Mouse (Mus musculus): ENCODE measurements around the gene Smarcc2. TPM values are rescaled to one million over a fixed set of nuclear protein-coding genes. Genes with fewer than 3 reads are reported as not detected.
A peak's percentile ranks its signal among the peaks of the same experiment; 100 is the strongest.
"Not testable (repeated sequence)": the region's sequence is repeated elsewhere in the genome, so short reads cannot be mapped to it uniquely, and the experiment has no call there.

The Smarcc2 gene
- polyA plus RNA-seq, 1 experiment from 2014 or later: 124 TPM

GRCm38 (mm10) chr10:128488776-128489175 lies 29.7 kb downstream of the Smarcc2 start:
- peaks cover 31% of the 10 kb centered on the region for H3K36me3 ChIP-seq (ENCODE audit: control insufficient read depth, insufficient read depth, low read length)
- no peaks in the 10 kb centered on the region for H3K27me3 ChIP-seq (ENCODE audit: control insufficient read depth, insufficient read depth, low read length)
- no peak overlapping the region for H3K4me3 ChIP-seq (ENCODE audit: low read depth, low read length)
- no peak overlapping the region for H3K27ac ChIP-seq (ENCODE audit: low read depth, low read length)
- H3K9ac ChIP-seq (ENCODE audit: low read length): no peak overlapping the region
- WGBS: 80% methylated on average over 4 of the region's 4 CpGs
- H3K9me3 ChIP-seq (ENCODE audit: control insufficient read depth, low read length): no peaks in the 10 kb centered on the region
- DNase-seq (ENCODE audit: low spot score) (no peak), ATAC-seq (ENCODE audit: insufficient read depth, low FRiP score, low TSS enrichment) (no peak)
- peaks cover 10% of the 10 kb centered on the region; the same call in 1 of the 2 replicates for H3K4me1 ChIP-seq (ENCODE audit: control insufficient read depth, insufficient read depth, low read length)
- H3K4me2 ChIP-seq (ENCODE audit: low read depth): no peak overlapping the region

DNA sequence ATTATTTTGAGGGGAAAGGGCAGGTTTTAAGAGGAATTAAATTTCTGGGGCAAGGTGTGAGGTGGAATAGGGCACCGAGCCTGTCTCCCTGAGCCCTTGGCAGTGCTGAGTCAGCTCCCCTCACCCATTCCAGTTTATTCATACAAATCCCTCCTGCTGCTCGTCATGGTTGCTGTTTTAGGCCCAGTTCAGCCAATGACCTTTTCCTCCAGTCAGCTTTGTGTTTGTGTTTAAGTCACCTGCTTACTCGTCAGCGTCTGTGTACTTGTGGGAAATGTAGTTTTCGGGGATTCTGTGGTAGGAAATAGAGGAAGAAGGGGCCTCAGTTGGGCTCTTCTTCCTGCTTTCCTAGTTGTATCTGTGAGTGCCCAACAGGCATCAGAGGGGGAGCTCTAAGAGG lies 30.3 kb downstream of the Smarcc2 start:
- Histone ChIP-seq H3K27me3 (ENCODE audit: control insufficient read depth, insufficient read depth, low read length) (no peaks in the 10 kb centered on the region), H3K4me3 (ENCODE audit: low read depth, low read length) (no peak overlapping the region), H3K9me3 (ENCODE audit: control insufficient read depth, low read length) (no peaks in the 10 kb centered on the region), H3K27ac (ENCODE audit: low read depth, low read length) (no peak overlapping the region), H3K4me2 (ENCODE audit: low read depth) (no peak overlapping the region), H3K9ac (ENCODE audit: low read length) (no peak overlapping the region), H3K36me3 (ENCODE audit: control insufficient read depth, insufficient read depth, low read length) (peaks cover 30% of the 10 kb centered on the region), H3K4me1 (ENCODE audit: control insufficient read depth, insufficient read depth, low read length) (peaks cover 10% of the 10 kb centered on the region; the same call in 1 of the 2 replicates)
- no peak for ATAC-seq (ENCODE audit: insufficient read depth, low FRiP score, low TSS enrichment)
- DNase-seq (ENCODE audit: low spot score): no peak
- 77% methylated on average over 5 of the region's 5 CpGs for WGBS

DNA sequence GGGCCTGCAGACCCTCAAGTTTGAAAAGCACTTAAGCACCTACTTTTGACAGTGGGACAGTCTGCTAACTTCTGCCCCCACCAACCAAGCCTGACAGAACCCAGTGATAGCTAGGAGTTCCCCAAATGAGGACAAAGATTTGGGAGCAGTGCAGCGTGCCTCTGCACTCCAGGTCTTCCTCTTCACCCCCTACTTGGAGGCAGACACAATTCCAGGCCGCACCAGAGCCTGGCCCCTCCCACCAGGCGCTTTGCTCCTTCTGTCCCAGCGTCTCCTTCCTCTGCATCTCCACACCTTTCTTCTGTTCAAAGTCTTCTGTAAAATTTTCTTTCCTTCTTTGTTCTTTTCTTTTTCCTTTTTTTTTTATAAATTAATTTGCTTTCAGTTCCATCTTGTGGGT lies 30.7 kb downstream of the Smarcc2 start:
- ATAC-seq (ENCODE audit: insufficient read depth, low FRiP score, low TSS enrichment): no peak
- Histone ChIP-seq H3K36me3 (ENCODE audit: control insufficient read depth, insufficient read depth, low read length) (peaks cover 30% of the 10 kb centered on the region), H3K4me2 (ENCODE audit: low read depth) (no peak overlapping the region), H3K4me3 (ENCODE audit: low read depth, low read length) (no peak overlapping the region), H3K9ac (ENCODE audit: low read length) (no peak overlapping the region), H3K27ac (ENCODE audit: low read depth, low read length) (no peak overlapping the region), H3K9me3 (ENCODE audit: control insufficient read depth, low read length) (no peaks in the 10 kb centered on the region), H3K27me3 (ENCODE audit: control insufficient read depth, insufficient read depth, low read length) (no peaks in the 10 kb centered on the region), H3K4me1 (ENCODE audit: control insufficient read depth, insufficient read depth, low read length) (peaks cover 14% of the 10 kb centered on the region; the same call in 1 of the 2 replicates)
- 59% methylated on average over 4 of the region's 4 CpGs for WGBS
- no peak for DNase-seq (ENCODE audit: low spot score)

DNA sequence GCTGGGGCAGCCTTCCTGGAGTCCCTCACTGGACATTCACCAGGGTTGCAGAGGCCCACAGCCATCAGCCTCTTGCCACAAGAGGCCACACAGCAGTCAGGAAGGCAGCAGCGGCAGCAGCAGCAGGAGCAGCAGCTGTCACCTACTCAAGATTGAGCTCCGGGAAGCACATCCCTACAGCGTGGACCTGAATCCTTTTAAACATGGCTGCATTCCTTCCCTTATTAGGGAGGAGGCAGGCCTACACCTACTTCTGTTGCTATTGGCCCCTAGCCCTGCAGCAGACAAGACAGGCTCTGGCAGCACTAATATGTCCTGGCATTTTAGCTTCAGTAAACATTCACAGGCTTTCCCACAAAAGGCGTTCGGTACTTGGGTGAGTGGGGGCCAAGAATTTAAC lies 31.2 kb downstream of the Smarcc2 start:
- DNase-seq (ENCODE audit: low spot score) (no peak), ATAC-seq (ENCODE audit: insufficient read depth, low FRiP score, low TSS enrichment) (no peak)
- Histone ChIP-seq H3K4me3 (ENCODE audit: low read depth, low read length) (no peak overlapping the region), H3K36me3 (ENCODE audit: control insufficient read depth, insufficient read depth, low read length) (peaks cover 30% of the 10 kb centered on the region), H3K27ac (ENCODE audit: low read depth, low read length) (no peak overlapping the region), H3K9me3 (ENCODE audit: control insufficient read depth, low read length) (no peaks in the 10 kb centered on the region), H3K27me3 (ENCODE audit: control insufficient read depth, insufficient read depth, low read length) (no peaks in the 10 kb centered on the region), H3K4me2 (ENCODE audit: low read depth) (no peak overlapping the region), H3K4me1 (ENCODE audit: control insufficient read depth, insufficient read depth, low read length) (peaks cover 14% of the 10 kb centered on the region; the same call in 1 of the 2 replicates), H3K9ac (ENCODE audit: low read length) (no peak overlapping the region)
- 80% methylated on average over 5 of the region's 5 CpGs for WGBS

DNA sequence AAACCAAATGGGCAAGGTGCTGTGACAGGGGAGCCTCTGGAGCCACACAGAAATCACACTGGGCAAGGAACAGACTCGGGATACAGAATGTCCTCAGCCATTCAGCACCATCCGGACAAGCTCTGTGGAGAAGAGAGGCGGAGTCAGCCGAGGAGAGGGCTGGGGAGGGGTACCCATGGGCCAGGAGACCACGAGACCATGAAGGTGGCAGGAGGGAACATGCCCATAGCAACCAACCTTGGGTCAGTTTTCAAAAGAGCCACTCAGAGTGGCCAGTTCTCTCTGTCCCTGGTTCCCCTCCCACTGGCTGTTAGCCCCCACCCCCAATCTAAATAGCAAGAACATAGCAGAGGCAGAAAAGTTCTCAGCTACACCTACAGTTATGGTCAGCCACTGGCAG lies 31.9 kb downstream of the Smarcc2 start:
- Histone ChIP-seq H3K4me3 (ENCODE audit: low read depth, low read length) (no peak overlapping the region), H3K27ac (ENCODE audit: low read depth, low read length) (no peak overlapping the region), H3K27me3 (ENCODE audit: control insufficient read depth, insufficient read depth, low read length) (no peaks in the 10 kb centered on the region), H3K4me2 (ENCODE audit: low read depth) (no peak overlapping the region), H3K9me3 (ENCODE audit: control insufficient read depth, low read length) (no peaks in the 10 kb centered on the region), H3K9ac (ENCODE audit: low read length) (no peak overlapping the region), H3K36me3 (ENCODE audit: control insufficient read depth, insufficient read depth, low read length) (peaks cover 26% of the 10 kb centered on the region), H3K4me1 (ENCODE audit: control insufficient read depth, insufficient read depth, low read length) (peaks cover 14% of the 10 kb centered on the region; the same call in 1 of the 2 replicates)
- WGBS: 51% methylated on average over 5 of the region's 5 CpGs
- ATAC-seq (ENCODE audit: insufficient read depth, low FRiP score, low TSS enrichment): no peak
- no peak for DNase-seq (ENCODE audit: low spot score)

- Histone ChIP-seq H3K9me3 (ENCODE audit: control insufficient read depth, low read length) (no peaks in the 10 kb centered on the region), H3K4me3 (ENCODE audit: low read depth, low read length) (peak overlapping the region; percentile 88), H3K27me3 (ENCODE audit: control insufficient read depth, insufficient read depth, low read length) (no peaks in the 10 kb centered on the region), H3K4me2 (ENCODE audit: low read depth) (peak overlapping the region; percentile 83), H3K27ac (ENCODE audit: low read depth, low read length) (no peak overlapping the region), H3K9ac (ENCODE audit: low read length) (peak overlapping the region; percentile 10; the same call in 1 of the 2 replicates), H3K36me3 (ENCODE audit: control insufficient read depth, insufficient read depth, low read length) (peaks cover 24% of the 10 kb centered on the region), H3K4me1 (ENCODE audit: control insufficient read depth, insufficient read depth, low read length) (peaks cover 14% of the 10 kb centered on the region; the same call in 1 of the 2 replicates)
- 87% methylated on average over 6 of the region's 6 CpGs for WGBS
- ATAC-seq (ENCODE audit: insufficient read depth, low FRiP score, low TSS enrichment) (no peak), DNase-seq (ENCODE audit: low spot score) (no peak)
Measured at GRCm38 (mm10) chr10:128491495-128491894, 32.4 kb downstream of the Smarcc2 start.

DNA sequence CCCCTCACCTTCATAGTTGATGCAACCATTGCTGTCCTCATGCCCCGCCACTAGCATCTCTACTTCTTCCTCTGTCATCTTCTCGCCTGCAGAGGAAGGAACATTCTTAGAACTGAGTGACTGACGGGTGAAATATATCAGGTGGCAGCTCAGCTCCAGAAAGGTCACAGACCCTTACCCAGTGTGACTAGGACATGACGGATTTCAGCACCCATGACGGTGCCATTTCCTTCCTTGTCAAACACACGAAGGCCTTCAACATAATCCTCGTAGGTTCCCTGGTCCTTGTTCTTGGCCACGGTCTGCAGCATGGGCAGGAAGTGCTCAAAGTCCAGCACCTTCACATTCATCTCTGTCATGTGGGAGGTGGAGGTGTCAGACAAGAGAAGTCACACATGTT lies 33.0 kb downstream of the Smarcc2 start:
- 72% methylated on average over 6 of the region's 8 CpGs for WGBS
- H3K4me2 ChIP-seq (ENCODE audit: low read depth): peak overlapping the region; percentile 83
- DNase-seq (ENCODE audit: low spot score); H3K9ac ChIP-seq (ENCODE audit: low read length); H3K27me3 ChIP-seq (ENCODE audit: control insufficient read depth, insufficient read depth, low read length); ATAC-seq (ENCODE audit: insufficient read depth, low FRiP score, low TSS enrichment); H3K27ac ChIP-seq (ENCODE audit: low read depth, low read length); H3K9me3 ChIP-seq (ENCODE audit: control insufficient read depth, low read length): not testable (repeated sequence)
- peak overlapping the region; percentile 88 for H3K4me3 ChIP-seq (ENCODE audit: low read depth, low read length)
- peaks cover 22% of the 10 kb centered on the region for H3K36me3 ChIP-seq (ENCODE audit: control insufficient read depth, insufficient read depth, low read length)
- H3K4me1 ChIP-seq (ENCODE audit: control insufficient read depth, insufficient read depth, low read length): peaks cover 14% of the 10 kb centered on the region; the same call in 1 of the 2 replicates

GRCm38 (mm10) chr10:128492633-128493311 lies 33.7 kb downstream of the Smarcc2 start:
- H3K27ac ChIP-seq (ENCODE audit: low read depth, low read length): peak overlapping the region; percentile 82
- 36% methylated on average over 12 of the region's 12 CpGs for WGBS
- peaks cover 16% of the 10 kb centered on the region for H3K36me3 ChIP-seq (ENCODE audit: control insufficient read depth, insufficient read depth, low read length)
- H3K27me3 ChIP-seq (ENCODE audit: control insufficient read depth, insufficient read depth, low read length): no peaks in the 10 kb centered on the region
- H3K4me1 ChIP-seq (ENCODE audit: control insufficient read depth, insufficient read depth, low read length): peaks cover 14% of the 10 kb centered on the region; the same call in 1 of the 2 replicates
- peak; percentile 59 for DNase-seq (ENCODE audit: low spot score)
- peak overlapping the region; percentile 71 for H3K9ac ChIP-seq (ENCODE audit: low read length)
- peak; percentile 32; the same call in 1 of the 2 replicates for ATAC-seq (ENCODE audit: insufficient read depth, low FRiP score, low TSS enrichment)
- H3K9me3 ChIP-seq (ENCODE audit: control insufficient read depth, low read length): no peaks in the 10 kb centered on the region
- H3K4me3 ChIP-seq (ENCODE audit: low read depth, low read length): peak overlapping the region; percentile 88
- H3K4me2 ChIP-seq (ENCODE audit: low read depth): peak overlapping the region; percentile 83

DNA sequence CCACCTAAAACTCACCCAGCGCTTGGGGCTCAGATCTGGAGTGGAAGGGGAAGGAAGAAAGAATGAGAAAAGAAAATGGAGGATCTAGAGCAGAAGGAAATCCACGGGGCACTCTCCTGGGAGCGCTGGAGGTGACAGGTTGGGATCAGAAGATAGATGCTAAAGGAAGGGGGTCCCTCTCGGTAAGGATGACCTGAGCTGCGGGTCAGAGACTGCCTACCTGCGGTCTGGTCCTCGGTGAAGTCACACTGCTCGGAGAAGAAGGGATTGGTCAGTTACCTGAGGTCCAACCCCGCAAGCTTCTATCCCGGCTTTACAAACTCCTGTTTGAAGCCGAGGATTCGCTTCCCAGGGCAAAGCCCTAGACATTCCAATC lies 34.3 kb downstream of the Smarcc2 start:
- H3K9ac ChIP-seq (ENCODE audit: low read length): peak overlapping the region; percentile 71
- peak overlapping the region; percentile 82 for H3K27ac ChIP-seq (ENCODE audit: low read depth, low read length)
- H3K36me3 ChIP-seq (ENCODE audit: control insufficient read depth, insufficient read depth, low read length): peaks cover 12% of the 10 kb centered on the region
- H3K4me2 ChIP-seq (ENCODE audit: low read depth): peak overlapping the region; percentile 83
- no peak for DNase-seq (ENCODE audit: low spot score)
- no peaks in the 10 kb centered on the region for H3K27me3 ChIP-seq (ENCODE audit: control insufficient read depth, insufficient read depth, low read length)
- H3K9me3 ChIP-seq (ENCODE audit: control insufficient read depth, low read length): no peaks in the 10 kb centered on the region
- under 1% methylated on average over 12 of the region's 12 CpGs for WGBS
- peak overlapping the region; percentile 88 for H3K4me3 ChIP-seq (ENCODE audit: low read depth, low read length)
- peak; percentile 25 for ATAC-seq (ENCODE audit: insufficient read depth, low FRiP score, low TSS enrichment)
- peaks cover 17% of the 10 kb centered on the region; the same call in 1 of the 2 replicates for H3K4me1 ChIP-seq (ENCODE audit: control insufficient read depth, insufficient read depth, low read length)

Measured in neural tube, embryonic 11.5 days (tissue).